Mouse (Mus musculus) telencephalon, adult 2 months (tissue): Measurements from ENCODE around the gene Nlgn1.

ENCODE experiments used
- DNase-seq: peaks from one replicate; pipeline ENCODE4 v3.0.0-alpha.2; 2011; ENCODE audit warnings: low read depth, low spot score

The Nlgn1 gene

GRCm38 (mm10) chr3:26332400-26333238 is at the start of gene Nlgn1:
Gene Nlgn1, minus strand, starts transcription at chr3:26332460.
- DNase-seq: no peak

GRCm38 (mm10) chr3:26378272-26378671 is 46.0 kb upstream of the Nlgn1 start:
- no peak for DNase-seq

DNA sequence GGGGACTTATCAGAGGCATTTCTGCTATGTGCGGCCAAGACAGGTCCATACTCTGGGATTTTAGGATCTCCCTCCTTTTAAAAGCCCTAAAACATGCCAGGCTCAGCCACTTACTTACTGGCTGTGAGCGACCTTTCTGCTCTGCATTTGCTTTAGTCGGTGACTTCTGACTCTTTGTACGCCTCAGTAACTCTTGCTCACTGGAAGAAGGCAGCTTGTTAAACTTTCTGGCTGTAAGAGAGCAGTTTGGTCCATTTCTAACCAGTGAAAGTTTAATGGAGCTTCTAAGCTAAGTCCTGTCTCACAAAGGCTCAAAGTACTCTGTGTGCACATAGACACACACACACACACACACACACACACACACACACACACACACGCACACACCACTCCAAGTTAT is 22.8 kb upstream of the Nlgn1 start:
- DNase-seq: no peak

- DNase-seq: peak; percentile 13
Measured at GRCm38 (mm10) chr3:26354483-26355030, 22.3 kb upstream of the Nlgn1 start.

GRCm38 (mm10) chr3:26337495-26337894 is 5.2 kb upstream of the Nlgn1 start:
- no peak for DNase-seq

DNA sequence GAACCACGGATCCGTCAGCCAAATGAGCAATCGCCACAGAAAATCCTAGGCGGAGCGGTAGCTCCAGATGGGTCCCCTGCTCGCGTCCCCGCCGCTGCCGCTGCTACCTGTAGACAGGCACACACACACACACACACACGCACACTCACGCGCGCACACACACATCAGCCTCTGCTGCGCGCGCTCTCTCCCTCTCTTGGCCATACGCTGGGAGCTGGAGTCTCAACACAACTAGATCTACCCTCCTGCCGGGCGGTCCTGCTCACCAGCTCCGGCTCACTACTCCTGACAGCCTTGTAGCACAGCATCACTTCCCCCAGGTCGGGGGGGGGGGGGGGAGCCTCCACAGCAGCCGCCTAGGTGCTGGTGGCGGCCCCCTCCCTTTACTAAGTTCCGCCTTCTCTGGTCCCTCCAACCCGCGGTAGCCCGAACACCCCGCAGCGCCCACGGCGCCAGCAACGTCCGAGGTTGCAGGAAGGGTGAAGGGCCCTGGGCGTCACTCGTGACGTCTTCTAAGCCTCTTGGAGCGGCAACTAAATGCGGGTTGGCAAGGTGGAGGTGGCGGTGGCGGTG is 1.1 kb upstream of the Nlgn1 start:
- peak; percentile 55 for DNase-seq

DNA sequence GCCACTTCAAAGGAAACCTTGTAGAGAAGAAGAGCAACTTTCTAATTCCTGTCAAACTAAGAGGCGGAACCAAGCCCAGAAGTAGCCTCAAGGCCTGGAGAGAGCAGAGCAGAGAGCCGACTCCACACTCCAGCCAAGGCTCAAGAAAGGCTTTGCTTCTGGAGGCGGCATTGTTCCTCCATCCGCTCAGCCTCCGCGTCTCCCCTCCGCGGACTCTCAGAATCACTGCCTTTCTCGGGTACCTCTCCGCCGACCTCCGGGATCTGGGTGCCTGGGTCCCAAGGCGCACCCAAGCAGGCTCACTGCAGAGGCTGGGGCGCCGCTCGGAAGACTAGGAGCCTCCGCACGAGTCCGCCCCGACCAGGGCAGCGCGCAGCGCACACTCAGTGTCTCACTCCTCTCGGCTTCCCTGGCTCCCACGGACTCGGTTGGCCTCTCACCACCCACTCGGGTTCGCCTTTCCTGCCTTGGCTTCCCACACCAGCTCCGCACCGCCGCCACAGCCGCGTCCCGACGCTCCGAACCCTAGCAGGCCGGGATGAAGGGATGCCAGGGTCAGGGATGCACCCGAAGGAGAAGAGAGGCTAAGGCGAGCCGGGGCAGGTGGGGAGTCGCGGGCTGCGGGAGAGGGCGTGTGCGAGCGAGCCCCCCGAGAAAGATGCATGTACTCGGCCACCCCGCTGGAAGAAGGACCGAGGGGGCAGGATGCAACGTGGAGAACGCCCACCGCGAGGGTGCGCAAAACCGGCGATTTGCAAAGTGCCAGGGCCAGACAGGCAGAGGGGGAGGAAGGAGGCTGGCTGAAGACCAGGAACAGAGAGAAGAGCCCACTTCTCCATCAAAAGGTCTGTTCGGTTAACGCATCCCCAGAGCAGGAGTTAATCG is 841 bp downstream of the Nlgn1 start:
- DNase-seq: no peak

DNA sequence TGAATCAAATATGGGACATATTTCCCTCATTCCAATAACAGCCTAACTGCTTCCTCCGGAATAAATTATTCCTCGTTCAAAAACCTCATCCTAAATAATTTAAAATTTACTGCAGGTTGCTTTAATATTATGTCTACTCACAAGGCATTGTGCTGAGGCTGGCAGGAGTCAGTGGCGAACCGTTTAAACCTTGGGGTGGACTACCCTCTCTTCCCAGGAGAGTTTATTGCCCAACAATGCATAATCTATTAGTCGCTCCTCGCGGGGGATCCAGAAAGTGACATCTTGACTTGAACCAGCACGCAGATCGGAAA is 1.4 kb downstream of the Nlgn1 start:
- no peak for DNase-seq

DNA sequence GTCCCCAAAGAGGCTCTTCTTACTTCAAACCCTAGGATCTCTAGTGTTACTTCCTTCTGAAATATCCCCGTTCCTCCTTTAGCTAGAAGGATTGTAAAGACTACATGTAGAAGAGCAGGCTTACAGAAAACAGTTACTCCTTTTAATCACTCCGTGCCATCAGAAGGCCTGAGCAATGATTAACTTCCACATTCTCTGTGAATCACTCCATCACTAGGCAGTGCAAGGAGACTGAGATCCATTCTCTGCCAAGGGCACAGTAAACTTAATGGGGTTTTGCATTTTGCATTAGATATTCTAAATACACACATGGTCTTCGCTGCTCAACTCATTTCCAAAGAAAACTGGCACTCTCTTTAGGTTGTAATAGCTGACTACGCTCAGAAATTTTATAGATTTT is 2.2 kb downstream of the Nlgn1 start:
- no peak for DNase-seq

DNA sequence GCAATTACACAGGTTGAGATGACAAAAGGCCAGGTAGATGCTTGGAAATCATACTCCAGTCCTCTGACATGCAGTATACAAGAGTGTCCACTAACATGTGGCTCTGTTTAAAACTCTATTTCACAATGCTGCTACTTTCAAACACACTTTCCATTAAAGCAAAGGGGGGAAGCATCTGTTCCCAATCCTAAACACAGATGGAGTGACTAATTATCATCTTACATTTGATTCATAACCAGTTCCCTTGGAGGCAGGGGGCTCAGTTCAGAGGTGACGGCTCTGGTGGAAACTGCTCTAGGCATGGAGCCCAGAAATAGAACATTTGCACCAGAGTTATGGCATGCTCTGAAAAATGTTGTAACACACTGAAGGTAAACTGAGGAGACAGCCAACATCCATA is 7.8 kb downstream of the Nlgn1 start:
- no peak for DNase-seq

DNA sequence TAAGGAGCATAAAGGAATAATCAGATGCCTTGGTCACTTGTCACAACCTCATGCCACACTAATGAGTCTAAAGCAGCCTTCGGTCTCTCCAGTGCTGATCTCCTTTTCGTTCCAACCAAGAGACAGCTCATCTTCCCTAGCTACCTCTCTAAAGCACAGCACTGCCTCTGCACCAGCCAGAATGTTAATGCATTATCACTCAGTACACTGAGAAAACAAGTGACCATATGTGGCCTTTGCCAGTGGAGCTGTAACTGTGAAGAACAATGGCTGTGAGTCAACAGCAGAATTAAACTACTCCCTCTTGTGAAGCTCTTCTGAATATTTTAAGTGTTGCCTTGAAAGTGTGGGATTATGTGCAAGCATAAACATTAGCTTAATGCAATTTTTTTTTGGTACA is 14.9 kb downstream of the Nlgn1 start:
- peak; percentile 71 for DNase-seq

GRCm38 (mm10) chr3:26297869-26298268 is 34.4 kb downstream of the Nlgn1 start:
- DNase-seq: no peak

DNA sequence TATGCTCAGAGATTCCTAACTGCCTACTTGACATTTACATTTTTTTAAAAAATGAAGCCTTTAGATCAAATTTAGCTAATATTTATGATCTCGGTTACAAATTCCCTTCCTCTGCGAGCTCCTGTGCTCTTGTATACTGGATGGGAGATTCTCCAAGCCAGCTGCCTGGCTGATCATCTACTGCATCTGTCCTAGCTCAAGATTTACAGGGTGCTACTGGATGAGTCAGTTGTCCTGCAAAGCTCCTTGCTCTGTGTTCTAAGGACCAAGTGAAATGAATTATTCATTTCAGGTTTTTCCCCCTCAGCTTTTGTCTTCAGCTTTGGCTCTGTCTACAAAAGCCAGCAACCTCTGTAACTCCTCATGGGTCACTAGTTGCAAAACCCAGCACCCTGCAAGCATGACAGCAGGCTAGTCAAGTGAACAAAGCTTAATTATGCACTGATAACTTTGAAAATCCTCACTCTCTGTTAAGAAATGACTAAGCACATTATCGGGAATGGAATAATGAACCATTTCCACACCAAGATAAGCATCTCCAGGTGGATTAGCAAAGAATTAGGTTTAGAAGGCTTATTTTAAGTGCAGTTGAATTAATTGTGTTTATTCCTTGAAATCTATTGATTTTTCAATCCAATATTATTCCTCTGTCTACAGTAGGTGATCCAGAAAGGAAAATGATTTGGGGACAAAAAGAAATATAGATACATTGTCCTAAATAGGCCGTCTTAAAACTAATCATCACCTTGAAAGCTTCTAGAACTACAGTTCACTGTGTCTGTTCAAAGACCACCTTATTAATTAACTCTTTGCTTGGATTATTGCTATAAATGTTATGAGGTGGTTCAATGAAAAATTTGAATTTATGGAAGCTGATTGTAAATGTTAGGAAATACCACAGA is 61.1 kb downstream of the Nlgn1 start:
- no peak for DNase-seq

- DNase-seq: no peak
Measured at GRCm38 (mm10) chr3:26246564-26246963, 85.7 kb downstream of the Nlgn1 start.

DNA sequence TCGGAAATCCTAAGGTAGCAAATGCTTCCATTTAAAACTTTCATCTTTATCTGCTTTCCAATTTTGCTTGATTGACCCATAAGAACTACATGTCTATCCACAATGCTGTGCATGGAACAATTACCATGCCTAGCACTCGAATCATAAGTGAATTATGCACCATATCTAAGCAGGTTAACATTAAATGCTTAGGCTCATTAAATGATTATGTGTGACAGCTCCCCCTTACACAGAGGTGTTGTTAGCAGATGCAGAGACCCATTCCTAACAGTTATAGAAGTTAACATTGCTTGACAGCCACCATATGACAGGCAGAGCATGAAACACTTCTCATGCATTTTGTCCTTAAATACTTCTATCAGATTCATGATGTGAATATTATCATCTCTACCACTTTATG is 89.0 kb downstream of the Nlgn1 start:
- no peak for DNase-seq

- DNase-seq: peak; percentile 72
Measured at GRCm38 (mm10) chr3:26230006-26230405, 102.3 kb downstream of the Nlgn1 start.

- DNase-seq: no peak
Measured at GRCm38 (mm10) chr3:26228827-26229226, 103.4 kb downstream of the Nlgn1 start.

- DNase-seq: no peak
Measured at GRCm38 (mm10) chr3:26228172-26228781, 104.0 kb downstream of the Nlgn1 start.

DNA sequence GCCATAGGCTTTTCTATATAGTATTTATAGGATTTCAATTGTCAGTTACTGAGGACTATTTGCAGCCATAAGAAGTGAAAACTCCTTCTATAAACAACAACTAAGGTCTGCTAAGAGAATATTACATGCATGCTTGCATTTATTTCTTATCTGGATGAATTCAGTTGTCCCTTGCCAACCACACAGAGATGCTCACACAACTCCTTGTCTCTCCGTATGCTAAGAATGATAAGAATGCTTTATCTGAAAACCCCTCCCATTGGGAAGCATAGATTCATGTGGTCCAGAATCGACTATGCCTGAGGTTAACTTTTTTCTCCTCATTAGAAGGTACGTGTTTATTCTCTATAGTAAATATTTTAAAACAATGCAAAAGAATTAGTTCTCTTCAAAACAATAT is 108.8 kb downstream of the Nlgn1 start:
- DNase-seq: no peak

DNA sequence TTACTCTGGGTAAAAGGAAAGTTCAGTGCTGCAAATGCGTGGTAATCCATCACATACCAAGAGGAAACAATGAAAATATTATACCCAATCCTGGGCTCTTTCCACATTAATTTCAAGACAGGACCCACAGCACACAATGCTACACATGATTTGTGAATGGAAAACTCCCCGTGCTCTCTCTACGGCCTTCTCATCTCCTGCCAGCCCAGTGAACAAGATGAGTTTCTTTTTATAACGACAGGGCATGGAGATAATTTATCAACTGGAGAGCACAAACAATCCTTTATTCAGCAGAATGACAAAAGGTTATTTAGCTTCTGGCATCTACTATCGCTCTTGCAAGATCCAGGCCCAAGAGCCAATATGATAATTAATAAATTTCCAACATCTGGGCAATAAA is 116.0 kb downstream of the Nlgn1 start:
- no peak for DNase-seq

- DNase-seq: no peak
Measured at GRCm38 (mm10) chr3:26202702-26203101, 129.6 kb downstream of the Nlgn1 start.
